Mouse (Mus musculus): ENCODE data around the gene Vegfb.

Vegfb gene

GRCm38 (mm10) chr19:6941372-6942248 is 45.8 kb downstream of the Vegfb start, which contains the start of gene Bad:
TSS of gene Bad (plus strand) at chr19:6941861.
- WGBS = 1% methylated on average over 83 of the region's 83 CpGs

GRCm38 (mm10) chr19:6940396-6941351 is 46.8 kb downstream of the Vegfb start:
- 13% methylated on average over 29 of the region's 29 CpGs for WGBS

GRCm38 (mm10) chr19:6939106-6940002 is 48.1 kb downstream of the Vegfb start:
- 66% methylated on average over 20 of the region's 20 CpGs for whole genome bisulfite sequencing

- 62% methylated on average over 16 of the region's 16 CpGs for WGBS
Observed at GRCm38 (mm10) chr19:6937541-6938465, 49.6 kb downstream of the Vegfb start.

GRCm38 (mm10) chr19:6936299-6936698 is 51.2 kb downstream of the Vegfb start:
- 23% methylated on average over 3 of the region's 3 CpGs for WGBS

GRCm38 (mm10) chr19:6934195-6934977 is 53.1 kb downstream of the Vegfb start, which contains the start of gene Kcnk4:
TSS of gene Kcnk4 (minus strand) at chr19:6934515.
- 9% methylated on average over 23 of the region's 23 CpGs for WGBS

GRCm38 (mm10) chr19:6933436-6934194 is 53.8 kb downstream of the Vegfb start:
- 3% methylated on average over 58 of the region's 58 CpGs for WGBS

- 31% methylated on average over 4 of the region's 4 CpGs for WGBS
Observed at GRCm38 (mm10) chr19:6933102-6933435, 54.4 kb downstream of the Vegfb start.

Measured in cerebral cortex, adult 2 months (tissue).